In the genomic region with DNA sequence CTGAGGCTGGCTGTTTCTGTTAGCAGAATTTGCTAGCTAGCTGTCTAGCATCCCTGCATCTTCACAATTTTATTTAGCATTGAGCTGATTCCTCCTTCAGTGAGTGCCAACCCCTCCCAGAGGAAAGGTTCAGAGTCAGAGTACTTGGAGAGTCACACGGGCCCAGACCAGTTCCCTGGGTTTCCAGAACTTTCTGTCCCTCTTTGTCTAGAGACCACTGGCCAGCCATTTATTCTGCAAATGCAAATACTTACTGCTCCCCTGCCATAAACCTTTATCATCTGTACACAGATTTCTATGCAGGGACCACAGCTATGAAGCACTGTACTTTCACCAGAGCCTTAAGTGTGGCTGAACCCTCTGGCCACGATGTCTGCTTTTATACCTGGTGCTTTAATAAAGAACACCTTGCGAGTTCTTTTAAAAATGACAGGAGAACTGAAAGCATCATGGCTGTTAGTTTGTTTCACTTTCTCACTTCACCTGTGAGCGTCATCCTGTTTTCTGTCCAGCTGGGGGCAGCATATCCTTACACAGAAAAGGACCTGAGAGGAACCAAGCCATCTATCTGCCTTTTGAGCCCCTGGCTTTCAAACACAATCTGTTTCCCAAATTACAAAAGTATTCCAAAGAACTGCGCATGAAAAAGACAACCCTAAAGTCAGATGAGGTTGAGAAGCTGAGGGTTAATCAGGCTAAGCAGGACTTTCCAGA, we compare ENCODE assay signal across 9 mouse cellular contexts.
DNase-seq lines count a peak whose midpoint lies in the region; ATAC-seq lines count a peak whose summit lies in the region.
"Had no signal": no experiment of that assay in that cellular context is flagged by ENCODE, and none has a peak within 500 bp of the region (broad histone marks: within the 10 kb centered on the region; RNA-seq: fewer than 3 reads in every experiment).

No protein-coding gene starts in this region.

- H3K27me3 ChIP-seq in kidney, embryonic 16.5 days (ENCODE audit: insufficient read depth, low read length) = no peaks in the 10 kb centered on the region
- no peaks in the 10 kb centered on the region for H3K27me3 ChIP-seq in hindbrain, embryonic 16.5 days (replicated peaks; ENCODE audit: control insufficient read depth, insufficient read depth, low read length)
- H3K27me3 ChIP-seq: embryonic facial prominence, embryonic 12.5 days had no signal

- WGBS in kidney, embryonic 16.5 days = 47% methylated on average over 5 of the region's 5 CpGs
- WGBS in hindbrain, embryonic 16.5 days = 48% methylated on average over 5 of the region's 5 CpGs

- H3K4me1 ChIP-seq in kidney, embryonic 16.5 days (ENCODE audit: insufficient read depth, low read length) = no peaks in the 10 kb centered on the region
- no peaks in the 10 kb centered on the region for H3K4me1 ChIP-seq in hindbrain, embryonic 16.5 days (ENCODE audit: control insufficient read depth, insufficient read depth, low read depth, low read length)
- H3K4me1 ChIP-seq: embryonic facial prominence, embryonic 12.5 days had no signal

- ATAC-seq in kidney, embryonic 16.5 days (ENCODE audit: low FRiP score, low TSS enrichment) = no peak
- ATAC-seq in hindbrain, embryonic 16.5 days = peak; percentile 81; the same call in 1 of the 2 replicates

- DNase-seq in kidney, adult 11 months = peak; percentile 13
- peak; percentile 9 for DNase-seq in WW6 (ENCODE audit: low read depth, low spot score)
- peak; percentile 25 for DNase-seq in embryo, embryonic 9.5 days (ENCODE audit: extremely low spot score)
- peak; percentile 46 for DNase-seq in left cerebral cortex, postnatal 4 days
- peak; percentile 40 for DNase-seq in neural tube, embryonic 10.5 days (ENCODE audit: extremely low spot score, low spot score)
- DNase-seq in spleen, postnatal 36 days (ENCODE audit: low spot score in 2 of 2) = no peak

- H3K36me3 ChIP-seq in kidney, embryonic 16.5 days (ENCODE audit: insufficient read depth, low read length) = no peaks in the 10 kb centered on the region
- no peaks in the 10 kb centered on the region for H3K36me3 ChIP-seq in hindbrain, embryonic 16.5 days (ENCODE audit: control insufficient read depth, insufficient read depth, low read length)
- H3K36me3 ChIP-seq: embryonic facial prominence, embryonic 12.5 days had no signal

- no peak overlapping the region for H3K4me3 ChIP-seq in kidney, embryonic 16.5 days (ENCODE audit: low read length)
- no peak overlapping the region for H3K4me3 ChIP-seq in hindbrain, embryonic 16.5 days (ENCODE audit: low read length)
- H3K4me3 ChIP-seq: embryonic facial prominence, embryonic 12.5 days had no signal

- no peak overlapping the region for H3K9ac ChIP-seq in kidney, embryonic 16.5 days (replicated peaks; ENCODE audit: low read length)
- H3K9ac ChIP-seq in hindbrain, embryonic 16.5 days (ENCODE audit: low read depth, low read length) = no peak overlapping the region
- H3K9ac ChIP-seq: embryonic facial prominence, embryonic 12.5 days had no signal

- no peak overlapping the region for H3K4me2 ChIP-seq in kidney, embryonic 16.5 days (replicated peaks; ENCODE audit: low read depth, low read length)
- peak overlapping the region; percentile 30; the same call in 1 of the 2 replicates for H3K4me2 ChIP-seq in hindbrain, embryonic 16.5 days (ENCODE audit: low read length)
- H3K4me2 ChIP-seq: embryonic facial prominence, embryonic 12.5 days had no signal

- H3K27ac ChIP-seq in kidney, embryonic 16.5 days (ENCODE audit: low read length) = no peak overlapping the region
- H3K27ac ChIP-seq in hindbrain, embryonic 16.5 days (ENCODE audit: low read depth, low read length) = no peak overlapping the region
- H3K27ac ChIP-seq: embryonic facial prominence, embryonic 12.5 days had no signal

- H3K9me3 ChIP-seq in kidney, embryonic 16.5 days (ENCODE audit: low read length) = no peaks in the 10 kb centered on the region
- no peaks in the 10 kb centered on the region for H3K9me3 ChIP-seq in hindbrain, embryonic 16.5 days (ENCODE audit: control insufficient read depth, low read length)
- H3K9me3 ChIP-seq: embryonic facial prominence, embryonic 12.5 days had no signal

- intact Hi-C loops in left cerebral cortex, postnatal 4 days (cut with DNase I) = no loop called here

Comparison
In these comparisons a context has a peak if more than half of its experiments do, and no peak if none do; other contexts are left out.
1. DNase-seq: peak in kidney, adult 11 months (single experiment), WW6 (single experiment), embryo, embryonic 9.5 days (single experiment), left cerebral cortex, postnatal 4 days (single experiment) and neural tube, embryonic 10.5 days (single experiment); none in spleen, postnatal 36 days (0 of 2).